Mouse (Mus musculus) 3134 (cell line): ENCODE measurements around the gene Crat.

Experiments used
- DNase-seq: peaks from one replicate; pipeline ENCODE4 v3.0.0-alpha.2; 2011; ENCODE audit warnings: low spot score; ENCODE audit not compliant: insufficient read length; ENCODE audit errors: extremely low read depth

Gene Crat

DNA sequence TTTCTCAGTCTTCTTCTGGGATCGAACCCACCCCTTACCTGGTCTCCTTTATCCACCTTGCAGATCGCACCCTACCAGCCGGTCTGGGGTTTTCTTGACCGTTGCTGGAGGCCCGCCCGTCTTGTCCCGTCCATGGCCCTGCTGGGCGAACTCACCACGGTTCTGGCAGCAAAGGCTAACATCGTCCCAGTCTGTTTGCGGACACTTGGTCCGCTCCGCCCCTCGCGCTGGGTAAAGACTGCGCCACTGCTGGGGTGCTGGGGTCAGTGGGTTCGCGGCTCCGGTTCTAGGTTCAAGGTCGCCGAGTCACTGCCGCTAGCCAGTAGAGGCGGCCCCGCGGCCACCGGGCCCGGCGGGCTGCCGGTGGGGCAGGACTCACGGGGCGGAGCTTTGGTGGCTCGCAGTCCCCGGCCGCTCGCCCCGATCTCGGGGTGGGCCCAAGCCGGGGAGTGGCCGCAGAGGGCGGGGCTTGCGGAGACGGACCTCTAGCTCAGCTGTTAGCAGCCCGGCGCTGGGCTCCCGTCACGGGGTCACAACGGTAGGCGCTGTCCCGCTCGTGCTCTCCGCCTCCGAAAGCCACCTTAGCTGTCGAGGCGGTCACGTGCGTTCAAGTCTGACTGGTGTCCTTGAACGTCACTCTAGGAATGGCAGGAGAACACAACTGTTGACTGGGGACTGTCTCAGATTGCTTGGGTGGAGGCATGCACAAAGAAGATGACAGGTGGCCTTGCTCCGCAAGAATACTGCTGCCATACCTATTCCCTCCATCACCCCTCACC is at the start of gene Crat:
Gene Crat (minus strand): TSS at position 657 of the 779 bp plus-strand sequence.
- peak; percentile 94 for DNase-seq

DNA sequence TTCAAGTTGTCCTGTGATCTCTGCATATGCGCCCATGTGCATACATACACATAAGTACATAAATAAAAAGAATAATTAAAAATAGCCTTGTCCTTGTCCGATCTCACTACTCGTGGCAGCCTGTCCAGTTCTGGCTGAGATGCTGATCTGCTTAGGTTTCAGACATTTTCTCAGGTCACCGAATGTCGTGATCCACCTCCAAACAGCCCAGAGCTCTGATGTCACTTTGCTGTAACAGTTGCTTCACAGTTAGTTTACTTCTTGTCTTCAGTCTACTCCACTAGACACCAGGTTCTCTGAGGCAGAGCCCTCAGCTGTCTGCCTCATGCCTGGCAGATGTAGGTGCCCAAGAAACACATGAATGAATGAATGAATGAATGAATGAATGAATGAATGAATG is 48.8 kb upstream of the Crat start:
- DNase-seq = no peak

DNA sequence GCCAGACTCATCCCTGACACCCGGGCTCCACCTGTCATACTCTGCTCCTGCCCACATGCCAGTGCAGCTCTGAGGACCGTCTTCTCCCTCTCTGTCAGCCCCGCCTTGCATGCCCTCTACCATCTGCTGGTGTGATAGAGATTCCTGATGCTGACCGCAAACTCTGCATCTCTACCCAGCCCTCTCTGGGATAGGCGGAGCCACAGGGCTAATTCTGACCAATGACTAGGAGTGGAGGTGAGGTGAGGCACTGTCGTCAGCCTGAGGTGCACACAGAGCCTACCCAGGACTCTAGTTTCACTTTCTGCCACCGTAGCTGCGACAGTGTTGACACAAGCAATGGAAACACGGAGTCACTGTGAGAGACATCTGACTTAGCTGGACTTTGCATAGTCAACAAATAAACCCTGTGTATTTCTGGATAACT is 48.3 kb upstream of the Crat start:
- peak; percentile 84 for DNase-seq

DNA sequence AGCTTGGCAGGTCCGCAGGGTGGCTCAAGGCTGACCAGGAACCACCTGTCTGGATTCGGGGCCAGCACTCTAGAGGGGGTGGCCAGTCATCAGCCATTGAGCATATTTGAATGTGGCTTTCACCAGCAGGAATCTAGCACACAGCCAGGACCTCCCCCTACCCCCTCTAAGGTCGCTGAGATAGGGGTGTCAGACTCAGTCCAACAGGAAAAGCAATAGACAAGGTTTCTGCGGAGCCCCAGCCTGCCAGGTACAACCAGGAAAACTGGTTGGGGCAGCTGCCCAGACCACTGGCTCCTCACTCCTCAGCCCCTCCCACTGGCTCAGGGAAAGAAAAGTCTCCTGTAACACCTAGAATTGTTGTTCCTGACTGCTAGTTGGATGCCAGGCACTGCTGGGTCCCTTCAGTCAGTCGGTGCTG is 47.7 kb upstream of the Crat start:
- no peak for DNase-seq

DNA sequence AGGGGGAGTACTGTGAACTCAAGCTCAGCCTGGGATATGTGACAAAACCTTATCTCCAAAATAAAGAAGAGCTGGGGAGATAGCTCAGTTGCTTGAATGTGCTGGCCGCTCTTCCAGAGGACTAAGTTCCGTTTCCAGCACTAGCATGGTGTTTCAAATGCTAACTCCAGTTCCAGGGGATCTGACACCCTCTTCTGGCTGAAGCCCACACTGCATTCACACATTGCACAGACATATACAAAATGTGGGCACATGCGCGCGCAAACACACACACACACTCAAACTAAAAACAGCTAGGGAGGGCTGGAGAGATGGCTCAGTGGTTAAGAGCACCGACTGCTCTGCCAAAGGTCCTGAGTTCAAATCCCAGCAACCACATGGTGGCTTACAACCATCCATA is 43.6 kb upstream of the Crat start:
- no peak for DNase-seq

DNA sequence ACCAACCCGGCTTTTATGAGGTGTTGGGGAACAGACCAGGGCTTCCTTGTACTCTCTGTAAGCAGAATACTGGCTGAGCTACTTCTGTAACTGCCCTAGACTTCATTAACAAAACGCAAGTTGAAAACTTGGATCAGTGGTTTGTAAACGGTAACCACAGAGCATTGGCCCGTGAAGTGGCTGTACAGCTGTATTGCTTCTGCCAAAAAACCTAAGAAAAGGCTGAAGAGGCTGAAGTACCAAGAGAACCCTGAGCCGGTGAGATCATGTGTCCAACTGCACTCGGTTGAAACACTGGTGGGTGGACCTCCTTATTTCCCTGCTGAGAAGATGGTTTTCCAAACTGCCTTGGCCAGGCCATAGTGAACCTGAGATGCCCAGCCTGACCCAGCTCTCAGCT is 42.7 kb upstream of the Crat start:
- no peak for DNase-seq

DNA sequence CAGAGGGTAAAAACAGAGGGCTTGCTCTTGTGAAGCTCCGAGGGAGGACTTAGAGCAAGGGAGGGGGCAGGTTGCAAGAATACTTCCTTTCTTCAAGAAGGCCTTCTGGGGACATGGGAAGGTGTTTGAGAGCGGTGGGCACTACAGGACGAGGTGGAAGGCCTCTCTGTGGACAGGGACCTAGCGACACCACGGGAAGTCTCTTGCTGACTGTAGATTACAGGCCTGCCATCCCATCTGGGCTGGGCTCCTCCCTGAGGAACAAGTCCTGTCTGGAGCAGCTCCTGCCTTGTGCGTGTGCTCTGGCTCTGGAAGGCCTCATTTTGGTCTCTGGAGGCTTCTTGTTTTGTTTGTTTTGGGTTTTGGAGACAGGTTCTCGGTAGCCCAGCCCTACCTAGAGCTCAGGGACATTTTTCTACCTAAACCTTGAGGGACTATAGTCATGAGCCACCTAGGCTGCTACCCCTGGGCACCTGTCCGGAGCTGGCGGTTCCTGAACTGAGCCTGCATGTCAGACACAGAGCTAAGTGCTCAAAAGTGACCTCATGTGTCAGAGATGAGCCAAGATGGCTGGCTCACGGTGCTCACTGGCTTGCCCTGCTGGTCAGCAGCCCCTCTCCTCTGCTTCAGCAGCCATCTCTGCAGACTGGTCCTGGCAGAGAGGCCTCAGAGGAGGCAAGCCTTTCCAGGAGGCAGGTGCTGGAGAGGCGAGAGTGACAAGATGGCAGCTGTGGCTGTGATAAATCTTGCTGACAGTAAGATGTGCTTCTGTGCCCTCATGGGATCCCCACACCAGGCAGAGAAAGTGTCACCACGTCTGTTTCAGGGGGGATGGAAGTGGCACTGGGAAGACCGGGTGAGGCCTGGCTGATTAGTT is 40.7 kb upstream of the Crat start:
- no peak for DNase-seq

DNA sequence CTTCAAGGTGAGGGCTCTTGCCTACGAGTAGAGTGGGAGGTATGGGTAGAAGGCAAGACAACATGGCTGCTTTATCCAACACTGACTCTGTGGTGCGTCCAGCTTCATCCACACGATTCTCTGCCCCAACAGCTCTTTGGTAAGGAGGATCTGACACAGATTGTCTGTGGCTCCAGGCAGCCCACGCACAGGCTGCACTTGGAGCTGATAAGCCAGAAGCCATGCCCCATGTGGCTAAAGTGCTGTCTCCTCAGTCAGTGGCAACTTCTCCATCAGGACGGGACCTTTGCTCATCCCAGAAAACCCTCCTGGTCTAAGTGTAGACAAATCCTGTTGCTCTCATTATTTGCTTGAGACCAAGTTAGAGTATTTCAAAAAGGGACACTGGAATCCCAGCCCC is 39.0 kb upstream of the Crat start:
- no peak for DNase-seq

DNA sequence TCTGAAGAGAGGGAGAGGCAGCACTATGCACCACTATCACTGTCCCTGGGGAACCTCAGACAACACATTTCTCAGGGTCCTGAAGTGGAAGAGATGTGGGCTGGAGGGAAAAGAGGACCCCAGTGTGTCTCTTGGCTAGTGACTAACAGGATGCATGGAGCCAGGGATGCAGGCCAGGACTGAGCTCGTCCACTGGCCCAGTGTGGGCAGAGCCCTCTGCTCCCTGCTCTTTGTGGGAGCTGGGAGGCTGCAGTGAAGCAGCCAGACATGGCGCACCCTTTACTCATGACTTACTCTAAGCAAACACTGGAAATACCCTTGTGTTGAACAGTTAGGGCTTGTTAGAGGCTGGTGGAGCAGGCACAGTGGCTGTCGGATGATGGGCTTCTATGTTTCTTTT is 38.0 kb upstream of the Crat start:
- DNase-seq = no peak

DNA sequence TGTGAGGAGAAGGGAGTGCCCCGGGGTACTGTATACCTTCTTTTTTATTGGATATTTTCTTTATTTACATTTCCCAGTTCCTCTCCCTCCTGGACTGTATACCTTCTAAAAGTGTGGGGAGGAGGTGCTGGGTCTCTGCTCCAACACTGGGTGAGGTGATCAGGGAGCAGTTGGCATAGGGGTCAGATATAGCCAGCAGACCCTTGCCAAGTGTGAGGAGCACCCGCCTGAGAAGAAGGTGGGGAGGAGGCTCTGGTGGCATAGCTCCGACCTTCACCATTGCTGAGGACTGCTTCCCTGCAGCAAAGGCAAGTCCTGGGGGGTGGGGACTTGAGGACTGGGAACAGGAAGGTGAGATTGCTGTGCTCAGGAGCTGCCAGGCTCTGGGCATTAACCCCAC is 35.9 kb upstream of the Crat start:
- no peak for DNase-seq

DNA sequence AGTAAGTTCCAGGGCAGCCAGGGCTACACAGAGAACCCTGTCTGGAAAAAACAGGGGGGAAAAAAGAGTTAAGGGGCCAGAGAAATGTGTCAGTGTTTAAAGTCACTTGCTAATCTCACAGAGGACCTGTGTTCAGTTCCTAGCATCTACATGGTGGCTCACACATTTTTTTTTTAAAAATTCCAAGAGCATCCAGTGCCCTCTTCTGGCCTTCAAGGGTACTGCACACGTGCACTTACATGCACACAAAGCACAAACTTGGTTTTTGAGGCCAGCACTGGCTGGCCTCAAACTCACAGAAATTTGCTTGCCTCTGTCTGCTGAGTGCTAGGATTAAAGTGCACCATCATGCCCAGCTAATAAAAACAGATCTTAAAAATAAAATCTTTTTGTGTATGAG is 34.9 kb upstream of the Crat start:
- DNase-seq = no peak

DNA sequence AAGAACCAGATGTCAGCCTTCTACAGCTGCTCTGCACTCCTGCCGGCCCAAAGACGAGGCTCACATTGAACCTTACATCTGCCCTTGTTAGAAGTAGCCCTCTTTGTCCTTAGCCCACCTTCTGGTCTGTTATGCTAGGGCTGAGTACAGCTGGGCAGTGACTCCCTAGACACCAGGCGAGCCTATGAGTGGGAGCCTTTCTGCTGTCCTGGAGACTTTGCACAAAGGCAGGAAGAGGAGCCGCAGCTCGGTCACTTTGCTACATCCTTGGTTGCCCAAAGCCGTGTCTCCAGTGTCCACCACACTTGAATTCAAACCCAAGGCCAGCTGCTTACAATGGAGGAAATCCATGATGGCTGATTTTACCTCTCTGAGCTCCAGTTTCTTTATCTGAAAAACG is 32.8 kb upstream of the Crat start:
- DNase-seq = no peak

DNA sequence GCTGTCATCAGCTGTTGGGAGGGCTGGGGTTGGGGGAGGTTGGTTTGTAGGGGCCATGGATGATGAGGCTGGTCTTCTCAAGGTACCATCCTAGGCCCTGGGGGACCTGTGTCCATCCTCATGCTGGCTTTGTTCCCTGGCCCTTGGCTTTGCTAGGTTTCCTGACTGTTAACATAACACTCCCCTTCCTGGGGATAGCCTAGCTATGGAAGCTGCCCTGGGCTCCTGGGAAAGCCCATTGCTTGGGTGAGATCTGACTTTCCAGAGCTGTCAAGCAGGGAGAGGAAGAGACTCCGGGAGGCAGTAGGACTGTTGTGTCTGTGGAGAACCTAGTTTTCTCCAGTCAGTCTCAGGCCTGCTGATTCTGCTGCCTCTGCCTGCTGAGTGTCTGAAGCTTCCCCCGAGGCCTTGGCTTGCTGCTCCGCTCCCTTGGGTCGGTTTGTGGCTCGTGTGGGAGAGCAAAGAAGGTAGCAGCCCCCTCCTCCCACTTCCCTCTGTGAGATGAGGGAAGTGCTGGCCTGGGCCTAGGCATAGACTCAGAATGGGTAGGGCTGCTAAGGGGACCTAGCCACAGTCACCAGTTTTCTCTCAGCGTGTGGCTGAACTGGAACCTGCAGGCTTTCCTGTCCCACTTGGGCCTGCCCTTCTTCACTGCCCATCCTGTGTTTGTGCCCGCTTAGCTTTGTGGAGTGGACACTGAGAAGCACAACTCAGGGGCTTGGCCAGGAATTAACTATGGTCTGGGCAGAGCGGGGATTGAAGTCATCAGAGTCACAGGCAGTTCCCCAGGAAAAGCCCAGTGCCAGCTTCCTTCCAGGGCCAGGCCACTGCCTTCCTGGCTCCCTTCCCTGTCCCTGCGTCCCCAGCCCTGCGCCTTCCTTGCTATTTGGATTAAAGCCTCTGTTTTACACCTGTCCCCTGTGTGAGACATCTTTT is 31.5 kb upstream of the Crat start:
- DNase-seq = no peak

DNA sequence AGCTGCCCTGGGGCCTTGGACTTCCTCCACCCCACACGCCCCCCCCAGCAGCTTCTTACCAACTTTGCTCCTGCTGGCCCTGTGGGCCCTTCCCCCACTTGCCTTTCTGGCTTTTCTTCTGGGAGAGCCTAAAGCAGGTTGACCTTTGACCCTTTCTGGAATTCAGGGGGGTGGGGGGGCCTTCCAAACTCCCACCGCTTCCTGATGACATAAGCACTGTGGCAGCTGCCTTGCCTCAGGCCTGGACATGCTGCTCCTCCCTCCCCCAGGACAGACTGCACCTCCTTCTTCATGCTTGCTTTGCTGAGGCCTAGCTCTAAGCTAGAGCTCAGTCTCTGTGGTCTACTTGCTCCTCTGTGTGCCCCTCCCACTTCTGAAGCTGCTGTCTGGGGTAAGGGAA is 29.7 kb upstream of the Crat start:
- peak; percentile 69 for DNase-seq

DNA sequence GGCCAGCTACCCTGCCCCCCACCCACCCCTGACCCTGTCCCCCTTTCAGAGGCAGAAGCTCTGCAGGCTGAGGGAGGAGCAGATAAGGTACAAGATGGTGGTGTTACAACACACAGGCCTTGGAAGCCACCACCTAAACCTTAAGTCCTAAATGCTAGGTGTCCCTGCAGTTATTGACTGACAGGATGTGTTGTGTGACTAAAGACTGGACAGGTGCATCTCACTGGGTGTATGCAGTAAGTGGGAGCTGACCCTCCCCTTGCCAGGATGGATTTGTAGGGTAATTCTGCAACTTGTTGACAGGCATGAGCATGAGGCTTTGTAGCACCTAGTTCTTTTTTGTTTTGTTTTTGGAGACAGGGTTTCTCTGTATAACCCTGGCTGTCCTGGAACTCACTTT is 28.8 kb upstream of the Crat start:
- DNase-seq = no peak

DNA sequence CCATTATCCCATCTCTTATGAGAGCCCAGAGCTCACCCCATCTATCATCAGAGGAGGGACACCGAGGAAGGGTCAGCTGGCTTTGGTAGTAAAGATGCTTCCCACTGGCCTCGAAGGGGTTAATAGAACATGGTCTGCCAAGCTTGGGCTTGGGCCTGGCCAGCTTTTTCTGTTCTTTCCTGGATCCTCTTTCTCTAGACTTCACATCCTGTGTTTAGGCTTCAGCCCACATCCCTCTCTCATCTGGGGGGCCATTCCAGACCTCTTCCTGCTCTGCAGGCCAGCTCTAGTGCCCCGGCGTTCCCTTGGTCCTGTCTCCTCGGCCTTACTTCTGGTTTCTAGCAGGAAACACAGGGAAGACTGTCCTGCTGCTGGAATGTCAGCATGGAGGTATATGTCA is 28.4 kb upstream of the Crat start:
- DNase-seq = no peak

DNA sequence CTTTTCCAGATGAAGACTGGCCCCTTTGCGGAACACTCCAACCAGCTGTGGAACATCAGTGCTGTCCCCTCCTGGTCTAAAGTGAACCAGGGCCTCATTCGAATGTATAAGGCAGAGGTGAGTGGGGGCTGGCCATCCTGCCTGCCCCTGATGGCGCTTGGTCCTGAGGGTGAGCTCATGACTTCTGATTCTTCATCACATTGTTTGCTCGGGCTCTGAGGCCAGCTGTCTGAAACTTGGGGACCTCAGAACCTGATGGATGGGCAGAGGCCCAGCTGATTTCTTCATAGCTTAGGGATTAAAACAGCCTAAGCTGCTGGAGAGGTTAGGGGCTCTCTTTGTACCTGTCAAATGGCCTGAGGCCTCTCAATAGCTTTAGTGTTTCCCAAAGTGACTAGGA is 27.7 kb upstream of the Crat start:
- no peak for DNase-seq

DNA sequence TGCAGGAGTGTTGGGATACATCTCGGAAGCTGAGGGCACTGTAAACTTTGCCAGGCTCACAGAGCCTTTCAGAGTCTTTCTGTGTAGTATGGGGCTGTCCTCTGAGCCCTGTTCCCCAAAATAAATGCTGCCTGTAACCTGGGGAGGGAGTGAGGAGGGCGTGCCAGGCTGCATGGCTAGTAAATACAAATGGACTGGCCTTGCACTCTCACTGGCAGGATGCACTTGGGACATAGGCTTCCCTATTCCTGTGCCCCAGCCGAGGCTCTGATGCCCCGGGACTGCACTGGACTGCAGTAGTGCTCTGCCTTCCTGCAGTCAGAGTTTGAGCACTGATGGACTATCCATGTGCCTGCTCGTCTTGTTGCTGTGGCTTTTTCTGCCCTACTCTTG is 26.9 kb upstream of the Crat start:
- no peak for DNase-seq

DNA sequence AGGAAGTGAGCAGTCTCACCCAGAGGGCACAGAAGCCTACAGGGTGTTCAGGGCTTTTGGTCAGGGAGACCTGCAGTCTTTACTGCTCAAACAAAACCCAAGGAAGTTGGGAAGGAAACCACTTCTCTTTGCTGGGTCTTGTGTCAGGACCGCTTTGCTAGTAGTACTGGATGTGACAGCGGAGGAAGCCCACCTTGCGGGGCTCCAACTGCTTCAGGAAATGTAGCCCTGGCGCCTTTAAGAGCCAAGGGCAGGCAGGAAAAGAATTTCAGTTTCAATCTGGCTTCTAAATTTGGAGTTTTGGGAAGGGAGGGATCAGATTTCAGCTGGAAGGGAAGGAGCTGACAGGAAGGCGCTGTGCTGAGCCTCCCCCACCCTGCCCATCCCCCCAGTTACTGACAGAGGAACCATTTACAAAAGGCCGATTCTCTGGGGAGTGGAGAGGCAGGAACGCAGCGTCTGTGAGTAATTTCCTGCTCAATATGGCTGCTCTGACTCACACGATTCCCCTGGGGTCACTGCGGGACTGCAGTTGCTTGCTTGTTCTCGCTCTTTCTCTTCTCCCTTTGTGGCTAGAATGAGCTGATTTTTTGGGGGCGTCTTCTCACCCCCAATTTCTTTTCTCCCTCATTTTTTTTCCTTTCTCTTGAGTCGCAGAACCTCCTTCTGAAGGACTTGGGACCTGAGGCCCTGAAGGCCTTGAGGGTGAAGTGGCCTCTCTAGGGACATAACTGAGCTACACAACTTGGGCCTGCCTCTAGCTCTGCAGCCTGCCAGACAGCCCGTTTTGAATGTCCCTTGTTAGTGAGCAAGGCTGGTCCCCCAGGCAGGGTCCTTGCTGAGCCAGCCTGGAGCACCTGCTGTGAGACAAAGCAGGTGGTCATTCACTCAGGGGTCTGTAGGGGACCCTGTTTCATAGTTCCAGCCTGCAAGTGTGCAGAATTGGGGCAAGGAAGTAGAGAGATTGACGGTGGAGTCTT is 26.2 kb upstream of the Crat start:
- peak; percentile 87 for DNase-seq
